12 mouse cellular contexts compared by ENCODE assay signal in the genomic region with DNA sequence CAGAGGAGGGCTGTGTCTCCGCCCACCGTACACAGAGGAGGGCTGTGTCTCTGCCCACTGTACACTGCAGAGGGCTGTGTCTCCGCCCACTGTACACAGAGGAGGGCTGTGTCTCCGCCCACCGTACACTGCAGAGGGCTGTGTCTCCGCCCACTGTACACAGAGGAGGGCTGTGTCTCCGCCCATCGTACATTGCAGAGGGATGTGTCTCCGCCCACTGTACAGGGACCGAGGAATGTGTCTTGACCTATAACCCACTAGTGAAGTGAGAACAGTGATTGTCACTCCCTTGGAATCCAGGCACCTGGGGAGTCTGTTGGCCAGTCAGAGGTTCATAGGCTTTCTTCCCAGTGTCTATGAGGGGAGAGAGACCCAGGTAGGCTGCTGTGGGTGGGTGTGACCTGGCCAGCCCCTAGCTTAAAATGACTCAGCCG. TPM values are rescaled to one million over a fixed set of nuclear protein-coding genes. Genes with fewer than 3 reads are reported as not detected.
DNase-seq lines count a peak whose midpoint lies in the region; ATAC-seq and TF ChIP-seq lines count a peak whose summit lies in the region.
"Had no signal": no experiment of that assay in that cellular context is flagged by ENCODE, and none has a peak within 500 bp of the region (broad histone marks: within the 10 kb centered on the region; RNA-seq: fewer than 3 reads in every experiment).

No protein-coding gene starts in this region.

- DNase-seq in heart, adult 2 months, result no peak
- DNase-seq in ES-CJ7 (ENCODE audit: low read depth, low spot score), result peak; percentile 93
- peak; percentile 73 for DNase-seq in liver, postnatal 0 days
- no peak for DNase-seq in gastrocnemius, postnatal 25 days
- DNase-seq in testis, postnatal 14 days (ENCODE audit: low spot score), result no peak
- DNase-seq in B cell, adult 2 months, result no peak
- DNase-seq: cerebellum, adult 18-20 months had no signal

- H3K36me3 ChIP-seq in heart, embryonic 14.5 days (ENCODE audit: control insufficient read depth, insufficient read depth, low read length), result no peaks in the 10 kb centered on the region
- no peaks in the 10 kb centered on the region for H3K36me3 ChIP-seq in heart, adult 2 months (ENCODE audit: control insufficient read depth, insufficient read depth, low read length)
- H3K36me3 ChIP-seq in liver, postnatal 0 days (replicated peaks; ENCODE audit: insufficient read depth, low read length), result no peaks in the 10 kb centered on the region

- H3K9ac ChIP-seq in heart, embryonic 14.5 days (ENCODE audit: low read length), result no peak overlapping the region
- no peak overlapping the region for H3K9ac ChIP-seq in heart, adult 2 months (ENCODE audit: low read depth, low read length)
- no peak overlapping the region for H3K9ac ChIP-seq in liver, postnatal 0 days (replicated peaks)
- H3K9ac ChIP-seq: hindbrain, embryonic 14.5 days had no signal

- no peak for TF ChIP-seq POLR2A in heart, adult 2 months (IDR thresholded peaks at IDR 0.05; ENCODE audit: insufficient read depth, low read depth, low read length)

- no peak for TF ChIP-seq EP300 in heart, adult 2 months (IDR thresholded peaks at IDR 0.05; ENCODE audit: insufficient read depth, low read depth, low read length)
- TF ChIP-seq EP300 in liver, postnatal 0 days (IDR thresholded peaks at IDR 0.05; ENCODE audit: low read depth), result no peak

- H3K4me1 ChIP-seq in heart, embryonic 14.5 days (ENCODE audit: control insufficient read depth in 2 of 2, insufficient read depth in 2 of 2, low read length in 2 of 2), result peaks cover 42 to 48% of the 10 kb centered on the region in 2 experiments
- H3K4me1 ChIP-seq in heart, adult 2 months (ENCODE audit: control insufficient read depth, insufficient read depth, low read length), result no peaks in the 10 kb centered on the region; the same call in 1 of the 2 replicates
- peaks cover 33% of the 10 kb centered on the region for H3K4me1 ChIP-seq in liver, postnatal 0 days (ENCODE audit: insufficient read depth)

- H3K4me2 ChIP-seq in heart, embryonic 14.5 days (ENCODE audit: low read length), result 0 out of 2 replicates have a peak overlapping the region, but pooled peaks have one; percentile 42
- peak overlapping the region; percentile 13; the same call in 1 of the 2 replicates for H3K4me2 ChIP-seq in liver, postnatal 0 days (ENCODE audit: low read depth, low read length)
- H3K4me2 ChIP-seq: hindbrain, embryonic 14.5 days; midbrain, embryonic 11.5 days had no signal

- H3K27me3 ChIP-seq in heart, embryonic 14.5 days (ENCODE audit: control insufficient read depth, insufficient read depth, low read length), result no peaks in the 10 kb centered on the region
- H3K27me3 ChIP-seq in heart, adult 2 months (ENCODE audit: control insufficient read depth, insufficient read depth, low read length), result no peaks in the 10 kb centered on the region
- no peaks in the 10 kb centered on the region for H3K27me3 ChIP-seq in liver, postnatal 0 days (ENCODE audit: insufficient read depth, low read length)

- no peaks in the 10 kb centered on the region for H3K9me3 ChIP-seq in heart, embryonic 14.5 days (ENCODE audit: control insufficient read depth, low read length)
- H3K9me3 ChIP-seq in liver, postnatal 0 days (ENCODE audit: low read length), result no peaks in the 10 kb centered on the region

- no peaks in the 10 kb centered on the region for H3K79me2 ChIP-seq in heart, adult 2 months (replicated peaks; ENCODE audit: control insufficient read depth, insufficient read depth, low read length)

- peak overlapping the region in 1 of 2 experiments; percentile 84; a peak in 2 of 4 replicates for H3K27ac ChIP-seq in heart, embryonic 14.5 days (replicated peaks in 1 of 2; ENCODE audit: control insufficient read depth in 1 of 2, insufficient read depth in 1 of 2, low read depth in 2 of 2, low read length in 2 of 2)
- no peak overlapping the region for H3K27ac ChIP-seq in heart, adult 2 months
- no peak overlapping the region for H3K27ac ChIP-seq in liver, postnatal 0 days (ENCODE audit: low read depth)
- H3K27ac ChIP-seq: hindbrain, embryonic 14.5 days; left cerebral cortex, adult 2 months had no signal

- no peak overlapping the region for H3K4me3 ChIP-seq in heart, embryonic 14.5 days (ENCODE audit: control insufficient read depth in 1 of 2, insufficient read depth in 1 of 2, low read depth in 1 of 2, low read length in 2 of 2)
- no peak overlapping the region for H3K4me3 ChIP-seq in heart, adult 2 months
- no peak overlapping the region for H3K4me3 ChIP-seq in liver, postnatal 0 days (ENCODE audit: low read depth, low read length)
- H3K4me3 ChIP-seq: left cerebral cortex, adult 2 months had no signal

- no peak for ATAC-seq in heart, embryonic 14.5 days (ENCODE audit: insufficient number of reproducible peaks, insufficient read depth, low FRiP score, low read depth)
- peak; percentile 64 for ATAC-seq in granulocyte monocyte progenitor cell, adult 5-6 weeks (replicated peaks; ENCODE audit: poor library complexity, severe bottlenecking)
- ATAC-seq in liver, postnatal 0 days, result peak; percentile 85

- TF ChIP-seq CTCF in heart, adult 2 months (IDR thresholded peaks at IDR 0.05), result no peak
- TF ChIP-seq CTCF in liver, postnatal 0 days (IDR thresholded peaks at IDR 0.05; ENCODE audit: low read depth), result no peak

- 66% methylated on average over 11 of the region's 11 CpGs for WGBS in heart, embryonic 14.5 days
- WGBS in heart, adult 2 months, result 69% methylated on average over 11 of the region's 11 CpGs
- WGBS in liver, postnatal 0 days (ENCODE audit: insufficient replicate concordance), result 25% methylated on average over 10 of the region's 11 CpGs

- intact Hi-C loops in heart, adult 2 months (cut with DNase I), result no loop called here

RNA-seq across cellular contexts. Expression of a gene that starts 36.6 kb away (rescaled TPM):
- polyA plus RNA-seq in heart, embryonic 14.5 days (2014; fragmentation: Nextera tagmentation; extraction: Ambion mirVana), result 126 and 129 TPM in 2 replicates
- total RNA-seq in heart, adult 2 months (2021), result 100 to 1,000 TPM; 173 to 203 TPM
- 342 and 529 TPM in 2 replicates for polyA plus RNA-seq in heart, adult 2 months (2012; rRNA removed)
- total RNA-seq in granulocyte monocyte progenitor cell, adult 5-6 weeks (2014; fragmentation: Nextera tagmentation), result 127 and 197 TPM in 2 replicates
- total RNA-seq in granulocyte monocyte progenitor cell, adult 5-6 weeks (2017), result 38.8 and 60.4 TPM in 2 replicates
- polyA plus RNA-seq in liver, postnatal 0 days (2015; fragmentation: Nextera tagmentation; extraction: Ambion mirVana), result 124 and 126 TPM in 2 replicates
- 100 to 1,000 TPM; 205 to 217 TPM for total RNA-seq in gastrocnemius, postnatal 25 days (2021)

RNA-seq across cellular contexts. Expression of a gene that starts 57.0 kb away (rescaled TPM):
- polyA plus RNA-seq in heart, embryonic 14.5 days (2014; fragmentation: Nextera tagmentation; extraction: Ambion mirVana), result 99.7 and 101 TPM in 2 replicates
- 10 to 100 TPM; 22.8 to 23.0 TPM for total RNA-seq in heart, adult 2 months (2021)
- polyA plus RNA-seq in heart, adult 2 months (2012; rRNA removed), result 27.8 and 44.8 TPM in 2 replicates
- 95.2 and 147 TPM in 2 replicates for total RNA-seq in granulocyte monocyte progenitor cell, adult 5-6 weeks (2014; fragmentation: Nextera tagmentation)
- 71.2 and 75.6 TPM in 2 replicates for total RNA-seq in granulocyte monocyte progenitor cell, adult 5-6 weeks (2017)
- 40.0 and 41.5 TPM in 2 replicates for polyA plus RNA-seq in liver, postnatal 0 days (2015; fragmentation: Nextera tagmentation; extraction: Ambion mirVana)
- total RNA-seq in gastrocnemius, postnatal 25 days (2021), result 10 to 100 TPM; 11.8 to 12.7 TPM

Comparison
In these comparisons a context has a peak if more than half of its experiments do, and no peak if none do; other contexts are left out.
1. DNase-seq: peak in ES-CJ7 (single experiment) and liver, postnatal 0 days (single experiment); none in heart, adult 2 months (0 of 2), gastrocnemius, postnatal 25 days (single experiment), testis, postnatal 14 days (single experiment) and B cell, adult 2 months (0 of 2).